Mouse (Mus musculus): ENCODE results near the gene Fmo4.

DNA sequence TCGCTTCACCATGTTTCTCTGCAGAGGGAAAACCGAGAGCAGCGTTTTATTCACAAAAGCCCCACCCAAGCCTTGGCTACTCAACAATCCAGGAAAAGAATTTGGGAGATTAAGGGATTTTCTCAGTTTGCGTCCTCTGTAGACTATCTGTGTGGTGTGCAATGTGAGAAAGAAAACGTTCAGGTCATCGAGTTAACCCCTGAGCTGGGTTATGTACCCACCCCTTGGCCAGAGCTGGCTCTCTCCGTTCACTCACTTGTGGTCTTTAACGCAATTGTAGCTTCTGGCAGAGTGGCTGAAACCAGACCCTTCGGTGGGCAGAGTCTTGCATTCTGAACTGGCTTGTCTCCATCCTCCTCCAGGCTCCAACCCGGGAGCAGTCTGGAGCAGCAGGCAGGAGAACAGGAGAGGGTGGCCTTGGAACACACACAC is 45.8 kb upstream of the Fmo4 start:
- TF ChIP-seq CTCF (IDR thresholded peaks at IDR 0.05; ENCODE audit: low read depth, low read length) (no peak), GATA1 (IDR thresholded peaks at IDR 0.05; ENCODE audit: borderline replicate concordance, low read length) (no peak)

Data from G1E (cell line).